Mouse (Mus musculus) heart, embryonic 13.5 days (tissue): ENCODE measurements around the gene Tnrc6c. TPM values are rescaled to one million over a fixed set of nuclear protein-coding genes. Genes with fewer than 3 reads are reported as not detected.
A peak's percentile ranks its signal among the peaks of the same experiment; 100 is the strongest.

ENCODE experiments used
- ATAC-seq: fragments of 200-750 bp; cut with Nextera tagmentation; 2 replicates; pipeline ENCODE4 v1.8.0; 2017; ENCODE audit warnings: moderate TSS enrichment; ENCODE audit not compliant: insufficient number of reproducible peaks, low FRiP score, low TSS enrichment; ENCODE audit errors: extremely low read depth
- H3K27ac ChIP-seq: fragments of 300-500 bp; sonication (generic); replicated peaks from 2 replicates; pipeline ENCODE4 v1.5.1; 2015; ENCODE audit warnings: moderate library complexity, mild to moderate bottlenecking, inconsistent platforms
- H3K27me3 ChIP-seq: fragments of 300-500 bp; sonication (generic); replicated peaks from 2 replicates; pipeline ENCODE4 v1.6.1; 2015; ENCODE audit warnings: mild to moderate bottlenecking, inconsistent platforms
- H3K36me3 ChIP-seq: fragments of 300-500 bp; sonication (generic); 2 replicates; pipeline ENCODE4 v1.6.1; 2015; ENCODE audit warnings: mild to moderate bottlenecking, inconsistent platforms
- H3K4me1 ChIP-seq: fragments of 300-500 bp; sonication (generic); 2 replicates; pipeline ENCODE4 v1.6.1; 2015; ENCODE audit warnings: inconsistent platforms
- H3K4me2 ChIP-seq: fragments of 300-500 bp; sonication (generic); 2 replicates; pipeline ENCODE4 v1.6.1; 2015; ENCODE audit warnings: inconsistent platforms, mild to moderate bottlenecking, moderate library complexity
- H3K4me3 ChIP-seq: fragments of 300-500 bp; sonication (generic); 2 replicates; pipeline ENCODE4 v1.5.1; 2015; ENCODE audit warnings: moderate library complexity, mild to moderate bottlenecking, inconsistent platforms
- H3K9ac ChIP-seq: fragments of 300-500 bp; sonication (generic); 2 replicates; pipeline ENCODE4 v1.6.1; 2015; ENCODE audit warnings: inconsistent platforms, mild to moderate bottlenecking, moderate library complexity
- H3K9me3 ChIP-seq: fragments of 300-500 bp; sonication (generic); 2 replicates; pipeline ENCODE4 v1.6.1; 2016; ENCODE audit warnings: inconsistent platforms
- WGBS: fragments of 180-500 bp; shearing (Covaris S2); methylation state at CpG from one replicate; pipeline ENCODE4 v1.1.7; 2015; ENCODE audit warnings: mixed read lengths; 5-methylcytosine and 5-hydroxymethylcytosine counted together
- polyA plus RNA-seq: library from polyadenylated mRNA; unstranded; fragments of >200 nt; fragmentation: Nextera tagmentation; extraction: Ambion mirVana; gene quantifications from 2 replicates; pipeline ENCODE4 v1.2.1, GENCODE M21; 2015

Tnrc6c gene
- polyA plus RNA-seq, 1 experiment from 2014 or later: 6.0 TPM

GRCm38 (mm10) chr11:117655292-117656076, 1.4 kb downstream of the Tnrc6c start:
- no peak; the same call in 1 of the 2 replicates for ATAC-seq
- Histone ChIP-seq H3K27ac (peak overlapping the region; percentile 97), H3K4me1 (peaks cover 43% of the 10 kb centered on the region), H3K4me2 (peak overlapping the region; percentile 83), H3K9me3 (no peaks in the 10 kb centered on the region), H3K27me3 (peaks cover 27% of the 10 kb centered on the region), H3K36me3 (no peaks in the 10 kb centered on the region), H3K4me3 (peak overlapping the region; percentile 92), H3K9ac (peak overlapping the region; percentile 97)
- WGBS: under 1% methylated on average over 79 of the region's 80 CpGs

GRCm38 (mm10) chr11:117656077-117656401, 1.9 kb downstream of the Tnrc6c start:
- H3K27me3 ChIP-seq: peaks cover 22% of the 10 kb centered on the region
- peaks cover 46% of the 10 kb centered on the region for H3K4me1 ChIP-seq
- H3K27ac ChIP-seq: peak overlapping the region; percentile 97; the same call in 1 of the 2 replicates
- H3K9ac ChIP-seq: peak overlapping the region; percentile 97
- H3K4me3 ChIP-seq: peak overlapping the region; percentile 92
- peak overlapping the region; percentile 83 for H3K4me2 ChIP-seq
- WGBS: 11% methylated on average over 10 of the region's 10 CpGs
- no peaks in the 10 kb centered on the region for H3K9me3 ChIP-seq
- no peak for ATAC-seq
- H3K36me3 ChIP-seq: no peaks in the 10 kb centered on the region

- no peak overlapping the region for H3K9ac ChIP-seq
- no peaks in the 10 kb centered on the region for H3K9me3 ChIP-seq
- no peak overlapping the region for H3K27ac ChIP-seq
- no peak overlapping the region for H3K4me3 ChIP-seq
- no peaks in the 10 kb centered on the region for H3K27me3 ChIP-seq
- H3K4me1 ChIP-seq: peaks cover 45% of the 10 kb centered on the region
- 45% methylated on average over 4 of the region's 4 CpGs for WGBS
- 0 out of 2 replicates have a peak overlapping the region, but pooled peaks have one; percentile 3 for H3K4me2 ChIP-seq
- H3K36me3 ChIP-seq: no peaks in the 10 kb centered on the region
- no peak for ATAC-seq
These were observed 4.9 kb downstream of the Tnrc6c start for GRCm38 (mm10) chr11:117658974-117659373.

GRCm38 (mm10) chr11:117663036-117663809, 9.1 kb downstream of the Tnrc6c start:
- Histone ChIP-seq H3K4me1 (peaks cover 58% of the 10 kb centered on the region), H3K36me3 (no peaks in the 10 kb centered on the region), H3K4me3 (no peak overlapping the region), H3K27ac (no peak overlapping the region), H3K9me3 (no peaks in the 10 kb centered on the region), H3K4me2 (no peak overlapping the region), H3K9ac (no peak overlapping the region), H3K27me3 (no peaks in the 10 kb centered on the region)
- ATAC-seq: no peak
- 76% methylated on average over 4 of the region's 4 CpGs for WGBS

DNA sequence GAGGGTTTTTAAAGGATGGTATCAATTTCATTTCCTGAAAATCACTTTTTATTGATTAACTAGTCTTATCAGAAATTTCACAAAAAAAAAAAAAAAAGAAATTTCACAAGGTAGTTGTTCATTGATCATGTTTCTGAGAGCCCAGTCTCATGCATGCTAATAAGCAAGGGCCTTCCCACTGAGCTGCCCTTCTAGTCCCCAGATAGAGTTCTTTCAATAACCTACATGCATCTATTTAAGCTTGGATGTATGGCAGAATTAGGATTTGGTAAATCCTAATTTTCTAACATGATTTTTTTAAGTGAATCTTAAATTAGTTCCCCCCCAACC, 9.7 kb downstream of the Tnrc6c start:
- H3K36me3 ChIP-seq: no peaks in the 10 kb centered on the region
- H3K27ac ChIP-seq: no peak overlapping the region
- no peak for ATAC-seq
- no peak overlapping the region for H3K4me2 ChIP-seq
- no peaks in the 10 kb centered on the region for H3K27me3 ChIP-seq
- no peak overlapping the region for H3K9ac ChIP-seq
- H3K4me3 ChIP-seq: no peak overlapping the region
- no peaks in the 10 kb centered on the region for H3K9me3 ChIP-seq
- H3K4me1 ChIP-seq: peaks cover 54% of the 10 kb centered on the region

- H3K4me3 ChIP-seq: no peak overlapping the region
- ATAC-seq: no peak
- H3K36me3 ChIP-seq: no peaks in the 10 kb centered on the region
- no peak overlapping the region for H3K9ac ChIP-seq
- peaks cover 53% of the 10 kb centered on the region for H3K4me1 ChIP-seq
- no peaks in the 10 kb centered on the region for H3K9me3 ChIP-seq
- H3K4me2 ChIP-seq: no peak overlapping the region
- no peak overlapping the region for H3K27ac ChIP-seq
- 53% methylated on average over 3 of the region's 3 CpGs for WGBS
- no peaks in the 10 kb centered on the region for H3K27me3 ChIP-seq
These were observed 11.1 kb downstream of the Tnrc6c start for GRCm38 (mm10) chr11:117665189-117665588.

DNA sequence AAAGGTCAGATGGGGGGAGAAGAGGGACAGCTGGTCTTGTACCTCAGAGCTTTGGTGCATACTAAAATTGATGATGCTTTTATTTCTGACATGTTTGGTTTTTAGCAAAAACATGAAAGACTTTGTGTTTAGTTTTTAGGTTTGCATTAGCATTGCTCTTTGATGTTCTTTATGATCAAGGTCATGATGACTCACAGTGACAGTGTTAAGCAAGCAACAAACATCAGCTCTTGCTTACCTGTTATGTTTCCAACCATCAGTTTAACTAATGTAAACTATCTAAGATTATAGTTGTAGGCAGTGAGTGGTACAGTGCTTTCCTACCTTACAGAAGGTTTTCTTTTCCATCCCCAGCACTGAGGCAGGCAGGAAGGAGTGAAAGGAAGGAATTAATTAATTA, 12.5 kb downstream of the Tnrc6c start:
- no peaks in the 10 kb centered on the region for H3K9me3 ChIP-seq
- H3K27me3 ChIP-seq: no peaks in the 10 kb centered on the region
- H3K27ac ChIP-seq: no peak overlapping the region
- H3K9ac ChIP-seq: no peak overlapping the region
- H3K4me2 ChIP-seq: no peak overlapping the region
- no peaks in the 10 kb centered on the region for H3K36me3 ChIP-seq
- H3K4me1 ChIP-seq: peaks cover 49% of the 10 kb centered on the region
- no peak overlapping the region for H3K4me3 ChIP-seq
- ATAC-seq: no peak

DNA sequence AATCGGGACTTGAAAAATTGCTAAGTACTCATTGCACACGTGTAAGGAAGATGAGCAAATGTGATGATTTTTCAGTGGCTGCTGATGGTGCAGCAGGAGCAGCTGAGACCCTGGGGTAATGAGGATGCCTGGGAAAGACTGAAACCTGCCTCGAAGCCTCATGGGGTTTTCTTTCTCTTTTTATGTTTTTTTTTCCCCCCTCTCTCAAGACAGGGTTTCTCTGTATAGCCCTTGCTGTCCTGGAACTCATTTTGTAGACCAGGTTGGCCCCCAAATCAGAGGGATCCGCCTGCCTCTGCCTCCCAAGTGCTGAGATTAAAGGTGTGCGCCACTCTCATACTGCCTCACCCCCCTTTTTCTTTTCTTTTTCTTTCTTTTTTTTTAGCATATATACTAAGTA, 13.1 kb downstream of the Tnrc6c start:
- Histone ChIP-seq H3K9ac (no peak overlapping the region), H3K4me2 (no peak overlapping the region), H3K4me1 (peaks cover 43% of the 10 kb centered on the region), H3K9me3 (no peaks in the 10 kb centered on the region), H3K4me3 (no peak overlapping the region), H3K27me3 (no peaks in the 10 kb centered on the region), H3K36me3 (no peaks in the 10 kb centered on the region), H3K27ac (no peak overlapping the region)
- 87% methylated on average over 5 of the region's 5 CpGs for WGBS
- no peak for ATAC-seq

DNA sequence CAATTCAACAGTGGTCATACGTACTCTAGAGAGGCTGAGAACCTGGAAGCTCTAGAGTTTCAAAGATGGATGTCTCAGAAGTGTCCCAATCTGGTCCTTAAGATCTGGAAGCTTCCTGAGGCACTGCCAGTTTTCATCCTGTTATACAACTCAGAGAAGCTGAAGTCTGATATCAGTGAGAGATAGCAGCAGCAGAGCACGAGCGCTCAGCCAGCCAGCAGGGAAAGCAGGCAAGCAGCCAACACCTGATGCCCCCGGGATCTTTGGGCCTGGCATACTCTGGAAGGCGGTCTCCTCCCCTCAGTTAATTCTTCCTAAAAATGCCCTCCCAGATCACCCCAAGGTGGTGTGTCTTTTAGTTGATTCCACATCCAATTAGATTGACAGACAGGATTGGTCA, 13.7 kb downstream of the Tnrc6c start:
- 24% methylated on average over 5 of the region's 5 CpGs for WGBS
- Histone ChIP-seq H3K4me3 (no peak overlapping the region), H3K9me3 (no peaks in the 10 kb centered on the region), H3K27ac (no peak overlapping the region), H3K9ac (no peak overlapping the region), H3K4me2 (no peak overlapping the region), H3K4me1 (peaks cover 43% of the 10 kb centered on the region), H3K36me3 (no peaks in the 10 kb centered on the region), H3K27me3 (no peaks in the 10 kb centered on the region)
- ATAC-seq: no peak

- peaks cover 36% of the 10 kb centered on the region for H3K4me1 ChIP-seq
- H3K4me2 ChIP-seq: no peak overlapping the region
- no peak for ATAC-seq
- no peak overlapping the region for H3K4me3 ChIP-seq
- no peak overlapping the region for H3K27ac ChIP-seq
- WGBS: 91% methylated on average over 5 of the region's 5 CpGs
- H3K9ac ChIP-seq: no peak overlapping the region
- no peaks in the 10 kb centered on the region for H3K36me3 ChIP-seq
- H3K9me3 ChIP-seq: no peaks in the 10 kb centered on the region
- H3K27me3 ChIP-seq: no peaks in the 10 kb centered on the region
These were observed 17.5 kb downstream of the Tnrc6c start for GRCm38 (mm10) chr11:117671626-117672025.

GRCm38 (mm10) chr11:117674531-117674930, 20.4 kb downstream of the Tnrc6c start:
- Histone ChIP-seq H3K4me2 (no peak overlapping the region), H3K27ac (no peak overlapping the region), H3K36me3 (no peaks in the 10 kb centered on the region), H3K4me3 (no peak overlapping the region), H3K9ac (no peak overlapping the region), H3K27me3 (no peaks in the 10 kb centered on the region), H3K9me3 (no peaks in the 10 kb centered on the region), H3K4me1 (peaks cover 39% of the 10 kb centered on the region)
- ATAC-seq: no peak
- WGBS: 97% methylated on average over 1 of the region's 1 CpGs

DNA sequence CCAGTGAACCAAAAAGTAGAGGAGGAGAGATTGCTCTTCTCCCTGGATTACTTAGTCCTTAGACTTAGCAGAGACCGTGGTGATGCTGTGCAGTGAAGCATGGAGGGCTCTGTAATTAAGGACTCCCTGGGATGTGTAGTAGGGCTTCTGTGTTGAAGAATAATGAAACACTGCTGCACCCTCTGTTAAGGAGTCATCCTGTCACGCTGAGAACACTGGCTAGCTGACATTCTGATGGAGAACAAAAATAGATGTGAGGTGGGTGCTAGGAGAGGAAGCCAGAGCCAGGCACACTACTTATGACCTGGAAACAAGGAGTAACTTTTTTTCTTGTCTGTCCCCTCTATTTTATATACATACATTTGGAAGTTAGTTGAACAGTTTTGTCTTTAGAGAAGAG, 22.6 kb downstream of the Tnrc6c start:
- no peaks in the 10 kb centered on the region for H3K27me3 ChIP-seq
- no peaks in the 10 kb centered on the region for H3K36me3 ChIP-seq
- no peaks in the 10 kb centered on the region for H3K9me3 ChIP-seq
- H3K4me2 ChIP-seq: peak overlapping the region; percentile 44
- H3K4me3 ChIP-seq: no peak overlapping the region
- peaks cover 45% of the 10 kb centered on the region for H3K4me1 ChIP-seq
- WGBS: 32% methylated on average over 2 of the region's 2 CpGs
- no peak for ATAC-seq
- H3K9ac ChIP-seq: peak overlapping the region; percentile 53; the same call in 1 of the 2 replicates
- H3K27ac ChIP-seq: peak overlapping the region; percentile 82
